Mouse (Mus musculus) naive thymus-derived CD4-positive, alpha-beta T cell, adult 2 months (primary cell): ENCODE measurements around the gene Gm11060.

ENCODE experiments used
- DNase-seq: peaks from one replicate; pipeline ENCODE4 v3.0.0-alpha.2; 2011; ENCODE audit warnings: low read depth

The Gm11060 gene

DNA sequence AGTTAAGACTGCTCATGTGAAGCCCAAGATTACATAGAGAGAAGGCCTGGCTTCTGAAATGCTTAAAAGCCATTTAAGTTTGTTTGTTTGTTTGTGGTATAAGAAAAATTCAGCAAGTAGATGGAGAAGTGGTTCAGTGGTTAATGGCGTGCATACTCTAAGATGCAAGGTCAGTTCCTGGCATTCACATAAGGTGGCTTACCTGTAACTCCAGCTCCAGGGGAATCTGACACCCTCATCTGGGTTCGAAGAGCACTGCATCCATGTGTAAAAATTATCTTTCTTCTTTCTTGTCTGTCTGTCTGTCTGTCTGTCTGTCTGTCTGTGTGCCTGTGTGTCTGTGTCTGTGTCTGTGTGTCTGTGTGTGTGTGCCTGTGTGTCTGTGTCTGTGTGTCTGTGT is at the start of gene Gm11060:
TSS of gene Gm11060 (plus strand) at position 301 of the 400 bp plus-strand sequence.
- no peak for DNase-seq

DNA sequence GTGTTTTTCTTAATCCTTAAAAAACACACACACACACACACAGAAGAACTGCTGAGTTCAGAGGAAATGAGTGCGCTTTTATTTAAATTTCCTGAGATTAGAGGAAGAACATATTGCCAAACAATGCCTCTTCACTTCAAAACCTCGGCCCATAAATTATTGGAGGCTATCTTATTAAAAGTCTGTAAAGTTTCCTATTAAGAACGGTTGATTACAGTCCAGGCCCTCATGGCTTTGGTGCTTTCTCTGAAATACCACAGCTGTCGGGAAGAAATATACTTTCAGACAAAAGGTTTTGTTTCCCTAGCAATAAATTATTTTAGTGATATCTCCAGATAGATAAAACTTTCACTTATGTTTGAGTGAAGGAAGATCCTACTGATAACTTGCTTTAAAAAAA is 48.7 kb upstream of the Gm11060 start:
- no peak for DNase-seq

DNA sequence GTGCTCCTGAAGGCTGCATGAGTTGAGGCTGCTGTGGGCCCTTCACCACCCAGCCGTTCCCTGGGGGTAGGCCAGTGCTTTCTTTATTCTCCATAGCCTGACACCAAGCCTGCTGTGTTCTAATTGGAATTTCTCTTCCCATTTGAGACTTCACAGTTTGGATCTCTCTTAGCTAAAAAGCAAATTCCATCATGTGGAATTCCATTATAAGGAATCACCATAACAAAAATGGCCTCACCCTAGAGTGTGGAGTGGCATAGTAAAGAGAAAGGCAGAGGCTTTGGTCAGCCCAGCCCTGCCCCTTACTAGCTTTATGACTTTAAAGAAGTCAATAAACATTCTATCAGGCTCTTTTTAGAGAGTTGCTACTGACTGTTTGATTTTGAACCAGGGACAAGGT is 43.5 kb upstream of the Gm11060 start:
- no peak for DNase-seq

DNA sequence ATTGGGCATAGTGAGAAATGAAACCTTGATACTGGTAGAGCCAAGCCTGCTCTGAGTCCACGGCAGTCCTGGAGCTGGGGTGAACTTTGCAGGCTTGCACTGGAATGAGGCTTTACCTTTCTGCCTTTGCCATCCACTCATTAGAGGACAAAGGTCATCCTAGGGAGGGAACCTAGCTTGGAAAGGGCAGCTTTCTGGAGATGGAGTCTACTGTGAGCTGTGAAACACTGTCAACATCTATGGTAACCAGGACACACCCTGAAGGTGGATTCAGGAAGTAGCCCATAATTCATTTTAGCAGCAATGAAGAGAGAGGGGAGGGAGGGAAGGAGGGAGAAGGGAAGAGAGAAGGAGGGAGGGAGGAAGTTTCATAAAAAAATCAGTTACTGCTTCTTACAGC is 36.3 kb upstream of the Gm11060 start:
- no peak for DNase-seq

DNA sequence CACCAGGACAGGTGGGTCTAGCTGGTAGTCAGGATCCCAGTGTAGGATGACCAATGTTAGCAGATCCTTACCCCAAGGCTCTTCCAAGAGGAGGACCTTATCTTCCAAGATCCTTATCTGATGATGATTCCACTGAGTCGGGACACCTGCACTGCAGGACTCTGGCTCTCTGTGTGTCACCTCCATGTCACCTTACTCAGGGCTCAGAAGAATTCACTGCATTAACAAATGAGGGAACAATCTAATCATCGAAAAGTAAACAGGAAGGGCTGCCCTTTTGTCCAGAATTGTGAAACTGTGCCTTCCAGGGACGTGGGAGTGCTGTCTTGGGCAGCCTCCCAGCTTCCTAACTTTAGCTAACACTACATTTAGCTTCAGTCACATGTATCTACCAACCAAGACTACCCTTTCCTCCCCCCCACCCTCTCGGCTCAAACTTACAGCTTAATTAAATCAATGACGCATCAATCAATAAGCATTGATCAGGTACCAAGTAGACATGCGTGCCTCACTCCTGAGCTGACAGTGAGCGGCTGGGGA is 33.2 kb upstream of the Gm11060 start:
- no peak for DNase-seq

DNA sequence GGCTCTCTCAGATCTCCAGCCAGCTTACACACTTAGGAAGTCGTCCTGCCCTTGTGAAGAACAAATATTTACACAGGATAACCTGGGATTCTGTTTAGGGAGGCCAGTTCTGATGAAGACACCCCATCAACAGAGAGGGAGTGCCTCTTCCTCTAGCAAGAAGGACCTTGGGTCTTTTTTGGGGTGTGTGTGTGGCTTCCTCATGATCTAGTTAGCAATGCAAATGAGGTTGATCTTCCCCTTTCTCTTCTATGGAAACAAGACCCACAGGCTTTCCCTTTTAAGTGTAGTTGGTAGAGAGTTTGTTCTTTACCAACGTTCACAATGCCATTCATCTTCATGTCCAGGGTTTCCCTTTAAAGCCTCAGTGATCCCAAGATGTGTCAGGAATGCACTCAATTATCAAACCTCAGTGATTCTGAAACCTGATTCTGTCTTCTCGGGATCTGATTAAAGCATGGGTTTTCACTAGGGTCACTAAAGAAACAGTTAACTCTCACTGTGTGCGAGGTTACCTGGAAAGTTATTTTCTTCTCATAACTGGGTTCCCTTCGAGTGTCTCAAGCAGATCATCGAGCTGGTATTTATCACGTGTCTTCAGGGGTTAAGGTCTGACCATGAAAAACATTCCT is 29.0 kb upstream of the Gm11060 start:
- no peak for DNase-seq

DNA sequence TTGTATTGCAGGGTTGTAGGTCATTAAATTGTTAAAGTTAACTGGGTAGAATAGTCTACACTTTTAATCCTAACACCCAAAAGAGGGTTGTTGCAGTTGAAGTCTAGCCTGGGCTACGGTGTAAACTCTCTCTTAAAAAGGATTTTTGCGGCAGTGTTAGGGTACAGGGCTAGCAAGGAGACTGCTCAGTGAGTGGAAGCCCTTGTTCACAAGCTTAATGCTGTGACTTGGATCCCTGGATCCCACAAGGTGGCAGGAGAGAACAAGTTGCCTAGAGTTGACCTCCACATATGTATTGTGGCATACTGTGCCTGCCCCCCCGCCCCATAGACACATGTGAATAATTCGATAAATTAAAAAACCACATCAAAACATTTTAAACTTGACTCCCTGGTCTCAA is 19.3 kb upstream of the Gm11060 start:
- DNase-seq: no peak

DNA sequence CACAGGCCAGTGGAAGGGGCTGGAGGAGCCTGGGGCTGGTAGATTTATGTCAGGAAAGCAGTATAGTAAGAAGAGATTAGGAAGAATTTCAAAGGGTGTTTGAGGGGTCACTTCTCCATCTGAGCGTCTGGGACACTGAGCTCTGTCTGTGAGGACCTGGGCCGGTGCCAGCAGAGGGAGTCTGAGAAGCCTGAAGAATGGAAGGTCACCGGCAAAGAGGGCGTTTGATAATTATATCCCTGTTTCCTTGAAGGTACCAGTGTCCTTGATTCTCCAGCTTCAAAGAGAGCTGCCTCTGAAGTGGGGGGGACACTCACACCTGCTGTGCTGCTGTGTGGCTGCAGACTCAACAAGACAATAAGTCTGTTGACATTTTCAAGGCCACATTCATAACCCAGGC is 17.6 kb upstream of the Gm11060 start:
- no peak for DNase-seq

DNA sequence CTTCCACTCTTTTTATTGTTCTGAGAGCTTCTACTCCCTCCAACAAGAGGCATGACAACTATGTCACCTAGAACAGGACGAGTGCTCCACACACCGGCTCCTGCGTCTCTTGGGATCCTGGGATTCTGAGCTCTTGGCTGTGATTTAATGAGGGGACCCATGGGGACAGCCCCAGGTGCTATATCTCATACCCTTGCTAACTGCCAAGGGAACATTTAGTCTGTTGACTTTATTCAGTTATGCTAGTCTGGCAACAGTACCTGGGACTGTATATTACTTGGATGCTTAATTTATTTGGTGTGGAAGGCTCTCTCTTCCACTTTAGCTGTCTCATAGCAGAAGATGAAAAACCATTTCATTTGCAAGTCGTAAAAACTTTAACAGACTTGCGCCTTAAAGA is 16.0 kb upstream of the Gm11060 start:
- DNase-seq: no peak

DNA sequence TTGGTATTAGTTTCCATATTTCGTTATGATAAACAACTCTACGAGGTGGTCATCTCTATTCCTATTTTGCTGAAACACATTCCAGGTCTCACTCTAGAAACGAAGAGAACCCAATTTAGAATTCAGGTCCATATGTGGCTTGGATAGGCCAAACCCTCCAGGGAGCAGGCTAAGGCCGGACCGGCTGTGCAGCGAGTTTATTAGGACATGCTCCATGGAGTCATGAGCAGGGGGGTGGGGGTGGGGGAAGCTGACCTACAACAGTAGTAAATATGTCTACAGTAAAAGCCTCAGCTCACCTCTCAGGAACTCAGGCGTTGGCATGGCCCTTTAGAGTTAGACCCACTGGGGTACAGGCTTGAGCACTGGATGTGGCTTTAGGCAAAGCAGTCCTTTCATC is 14.7 kb upstream of the Gm11060 start:
- no peak for DNase-seq

DNA sequence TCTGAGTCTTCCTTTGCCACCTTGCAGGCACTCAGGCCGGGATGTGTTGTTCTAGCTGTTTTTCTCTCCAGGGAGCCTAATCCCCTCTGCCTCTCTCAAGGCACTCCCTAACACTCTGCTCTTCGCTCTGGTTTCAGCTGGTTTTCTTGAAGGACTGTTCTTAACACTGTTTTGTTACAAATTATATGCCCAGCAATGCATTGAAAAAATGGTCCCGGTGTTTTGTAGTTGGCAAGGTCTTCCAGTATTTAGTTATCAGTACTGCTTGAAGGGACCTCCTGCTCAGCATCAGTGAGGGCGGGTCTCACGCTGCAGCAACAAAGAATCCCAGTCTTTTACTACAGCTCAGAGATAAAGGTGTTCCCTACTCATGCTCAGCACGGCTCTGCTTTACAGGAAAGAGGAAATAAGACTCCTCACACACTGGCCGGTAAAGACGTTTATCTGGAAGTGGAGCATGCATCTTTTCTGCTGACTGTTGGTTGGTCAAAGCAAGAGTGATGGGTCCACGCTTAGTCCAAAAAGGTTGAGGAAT is 9.5 kb upstream of the Gm11060 start:
- DNase-seq: no peak

DNA sequence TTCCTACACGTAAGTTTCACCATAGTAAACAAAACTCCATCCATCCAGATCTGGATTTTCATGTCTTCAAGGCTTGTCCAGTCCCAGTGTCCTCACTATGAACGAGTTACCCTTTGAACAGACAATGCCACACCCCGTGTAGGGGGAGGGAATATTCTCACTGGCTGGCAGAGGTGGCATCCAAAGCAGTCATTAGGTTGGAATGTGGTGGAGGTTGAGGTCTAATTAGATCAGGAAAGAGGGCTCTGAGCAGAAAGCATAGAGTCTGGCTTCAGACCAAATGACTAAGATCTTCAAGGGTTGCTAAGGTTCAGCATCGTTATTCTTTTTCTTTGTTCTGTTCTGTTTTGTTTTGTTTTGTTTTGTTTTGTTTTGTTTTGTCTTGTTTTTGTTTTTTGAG is 7.8 kb upstream of the Gm11060 start:
- no peak for DNase-seq

DNA sequence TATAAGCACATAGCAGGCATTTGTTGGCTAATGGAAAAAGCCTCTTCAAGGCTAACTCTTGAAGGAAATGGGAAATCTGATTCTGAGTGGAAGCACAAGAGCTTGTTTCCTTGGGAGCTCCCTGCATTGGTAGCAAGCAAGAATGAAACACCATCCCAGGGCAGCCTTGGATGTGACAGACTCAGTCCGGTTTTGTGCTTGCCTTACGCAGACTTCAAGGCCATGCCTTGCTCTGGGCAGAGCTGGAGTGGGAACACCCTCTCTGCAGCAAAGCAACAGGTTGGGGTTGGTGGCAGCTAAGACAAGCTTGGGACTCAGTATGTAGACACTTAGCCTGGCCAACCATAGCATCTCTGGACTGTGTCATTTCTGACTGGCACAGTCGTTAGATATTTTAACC is 5.7 kb upstream of the Gm11060 start:
- DNase-seq: no peak

DNA sequence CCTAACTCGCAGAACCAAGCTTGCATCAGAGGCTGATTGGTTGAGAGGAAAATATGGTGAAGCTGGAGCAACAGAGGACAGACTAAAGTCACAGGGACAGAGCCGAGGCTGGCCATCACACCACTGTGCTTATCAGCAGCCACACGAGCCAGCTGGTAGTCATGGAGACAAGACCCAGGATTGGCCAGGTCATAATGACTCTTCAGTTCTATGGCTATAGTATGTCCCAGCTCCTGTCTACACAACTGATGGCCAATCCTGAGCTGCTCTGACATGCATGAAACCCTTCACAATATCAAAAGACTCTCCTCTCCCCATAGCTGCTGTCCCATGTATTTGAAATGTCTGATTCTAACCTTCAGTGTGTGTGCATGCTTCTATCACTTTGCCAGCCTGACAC is 3.8 kb upstream of the Gm11060 start:
- no peak for DNase-seq

DNA sequence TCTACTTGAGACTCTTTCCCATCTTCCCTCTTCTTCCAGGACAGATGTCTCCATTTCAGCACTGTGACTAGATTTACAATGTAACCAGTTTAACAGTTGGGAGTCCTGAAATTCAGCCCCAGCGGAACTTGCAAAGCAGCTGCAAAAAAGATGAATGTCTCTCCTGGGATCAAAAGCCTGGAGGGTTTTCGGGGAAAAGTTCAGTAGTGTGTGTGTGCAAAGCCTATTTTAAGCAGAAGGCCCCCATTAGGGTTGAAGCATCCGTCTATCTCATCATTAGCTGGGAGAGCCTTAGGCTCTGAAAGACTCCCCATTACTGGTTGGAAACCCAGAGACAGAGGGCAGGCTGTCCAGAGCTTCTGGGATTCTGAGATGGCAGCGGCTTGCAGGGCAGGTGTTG is 2.7 kb upstream of the Gm11060 start:
- no peak for DNase-seq

DNA sequence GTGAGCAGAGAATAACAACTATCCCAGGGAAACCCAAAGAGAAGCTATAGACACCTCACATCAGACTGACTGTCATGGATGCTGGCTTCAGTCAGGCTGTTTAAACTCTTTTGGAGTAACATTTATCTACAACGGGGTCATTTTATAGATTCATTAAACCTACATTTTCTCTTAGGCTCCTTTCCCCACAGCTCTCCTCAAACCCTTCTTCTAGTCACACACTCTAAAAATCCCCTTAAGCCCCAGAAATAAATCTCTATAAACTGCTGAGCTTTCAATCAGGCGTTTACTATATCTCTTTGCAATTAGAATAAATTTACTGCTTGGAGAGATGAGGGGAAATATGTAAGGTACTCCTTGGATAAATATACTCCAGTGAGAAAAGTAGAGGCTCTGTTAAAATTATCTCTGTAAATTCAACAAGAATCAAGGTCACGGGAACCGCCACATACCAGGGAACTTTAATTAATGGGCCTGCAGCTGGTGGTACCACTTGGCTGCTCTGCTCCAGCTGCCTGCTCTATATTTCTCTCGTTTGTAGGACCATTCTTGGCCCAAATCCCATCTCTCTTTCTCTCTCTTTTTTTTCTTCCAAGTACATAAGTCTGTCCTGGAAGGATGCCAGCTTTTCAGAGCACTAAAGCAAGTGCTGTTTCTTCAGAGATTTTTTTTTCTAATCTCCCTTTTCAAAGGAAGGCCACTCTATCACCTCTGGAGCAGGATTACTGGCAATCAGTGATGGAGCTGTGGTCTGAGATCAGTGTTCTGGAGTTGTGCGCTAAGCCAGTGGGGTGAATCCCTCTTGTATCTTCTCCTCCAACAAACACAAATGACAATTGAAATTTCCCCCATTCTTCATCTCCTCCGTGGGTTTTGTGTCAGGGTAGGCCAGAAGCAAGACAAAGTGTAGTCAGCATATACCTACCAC is 2.0 kb upstream of the Gm11060 start:
- no peak for DNase-seq

DNA sequence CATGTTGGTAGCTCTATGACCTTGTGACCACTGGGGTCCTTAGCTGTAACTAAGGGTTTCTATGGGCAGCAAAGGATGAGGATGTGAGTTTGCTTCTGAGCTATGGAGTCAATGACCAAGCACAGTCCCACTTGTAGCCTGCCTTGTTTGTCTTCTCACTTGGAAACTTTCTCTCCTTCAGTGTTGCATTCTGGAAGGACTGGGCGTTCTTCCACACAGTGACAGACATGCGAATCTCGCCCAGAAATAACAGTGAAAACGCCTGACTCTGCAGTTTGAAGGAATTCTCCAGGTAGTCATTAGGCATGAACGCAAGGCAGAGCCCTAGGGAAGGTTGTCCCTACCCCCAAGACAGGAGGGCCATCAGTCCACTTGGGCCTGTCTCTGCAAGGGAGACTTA is 827 bp upstream of the Gm11060 start:
- DNase-seq: no peak

DNA sequence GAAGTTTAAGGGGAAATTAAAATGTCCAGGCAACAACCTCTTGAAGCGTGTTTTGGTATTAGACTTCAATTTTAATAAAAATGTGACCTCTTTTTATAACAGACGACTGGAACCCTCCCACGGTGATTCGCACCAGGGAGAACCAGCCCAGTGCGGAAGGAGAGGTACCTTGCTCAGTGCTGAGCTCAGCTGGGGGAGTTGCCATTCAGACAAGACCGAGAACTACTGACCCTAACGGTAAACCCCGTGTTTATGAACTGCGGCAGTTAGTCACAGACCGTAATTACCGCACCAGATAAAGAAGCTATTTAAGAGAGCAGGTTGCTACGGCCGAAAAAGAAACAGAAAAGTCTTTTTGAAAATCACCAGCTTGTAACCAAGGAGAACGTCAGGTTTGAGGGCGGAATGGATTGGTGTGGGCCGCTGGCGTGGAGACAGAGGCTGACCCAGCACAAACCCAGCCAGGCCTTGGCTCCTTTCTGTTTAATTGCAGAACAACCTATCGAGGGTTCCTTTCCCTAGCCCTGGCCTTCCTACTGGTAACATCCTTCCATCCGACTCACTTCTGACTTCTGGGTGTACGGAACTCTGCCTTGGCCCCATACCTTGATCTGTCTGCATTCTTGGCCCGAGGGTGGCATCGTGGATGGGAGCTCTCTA is 5.6 kb downstream of the Gm11060 start:
- no peak for DNase-seq

DNA sequence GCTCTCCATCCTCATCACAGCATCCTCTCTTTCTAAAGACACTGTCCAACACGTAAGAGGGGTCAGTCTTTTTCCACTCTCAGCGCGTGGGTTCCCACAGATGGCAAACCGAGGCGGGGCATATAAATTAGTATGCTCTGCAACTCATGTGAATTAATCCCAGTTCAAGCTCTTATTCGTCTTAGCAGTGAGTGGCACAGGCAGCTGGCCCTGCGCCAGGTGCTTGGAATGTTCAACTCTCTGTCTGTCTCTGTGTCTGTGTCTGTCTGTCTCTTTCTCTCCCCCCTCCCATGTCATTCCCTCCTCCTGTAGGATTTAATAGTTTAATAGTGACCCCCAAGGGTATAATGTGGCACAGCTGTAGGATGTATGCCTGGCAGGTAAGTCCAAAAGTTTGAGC is 7.6 kb downstream of the Gm11060 start:
- no peak for DNase-seq

DNA sequence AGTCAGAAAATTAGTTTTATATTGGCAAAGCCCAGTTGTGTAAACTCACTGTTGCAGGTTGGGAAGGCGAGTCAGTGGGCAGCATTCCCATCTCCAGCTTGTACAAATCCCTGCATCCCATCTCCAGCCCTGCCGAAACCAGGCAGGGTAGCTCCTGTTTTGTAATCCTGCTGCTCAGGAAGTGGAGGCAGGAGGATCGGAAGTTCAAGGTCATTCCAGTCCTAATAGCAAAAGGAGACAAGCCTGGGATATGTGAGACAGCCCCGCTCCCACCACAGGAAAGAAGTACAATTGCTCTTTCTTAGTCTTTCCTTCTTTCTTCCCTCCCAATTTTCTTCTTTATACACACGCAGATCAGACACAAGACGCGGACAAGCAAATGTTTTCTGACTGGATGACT is 8.7 kb downstream of the Gm11060 start:
- DNase-seq: no peak

DNA sequence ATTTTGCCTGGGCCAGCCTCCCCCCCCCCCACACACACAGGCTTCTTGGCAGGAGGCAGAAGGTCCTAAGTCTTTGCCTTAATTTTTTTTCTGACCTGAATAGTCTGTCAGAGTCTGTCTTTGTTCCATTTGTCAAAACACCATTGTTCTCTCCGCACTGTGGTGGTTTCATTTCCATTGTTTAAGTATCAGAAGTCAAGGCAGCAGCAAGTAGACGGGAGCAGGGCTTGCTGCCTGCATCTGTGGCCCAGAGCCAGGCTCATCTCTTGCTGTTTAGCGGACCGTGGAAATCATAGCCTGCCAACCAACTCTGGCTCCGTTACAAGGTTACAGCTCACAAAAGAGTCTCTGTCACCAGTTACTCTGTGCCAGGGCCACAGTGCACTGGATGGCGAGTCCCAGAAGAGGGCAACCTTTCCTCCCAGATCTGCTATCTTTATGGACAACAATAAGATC is 16.9 kb downstream of the Gm11060 start:
- no peak for DNase-seq

DNA sequence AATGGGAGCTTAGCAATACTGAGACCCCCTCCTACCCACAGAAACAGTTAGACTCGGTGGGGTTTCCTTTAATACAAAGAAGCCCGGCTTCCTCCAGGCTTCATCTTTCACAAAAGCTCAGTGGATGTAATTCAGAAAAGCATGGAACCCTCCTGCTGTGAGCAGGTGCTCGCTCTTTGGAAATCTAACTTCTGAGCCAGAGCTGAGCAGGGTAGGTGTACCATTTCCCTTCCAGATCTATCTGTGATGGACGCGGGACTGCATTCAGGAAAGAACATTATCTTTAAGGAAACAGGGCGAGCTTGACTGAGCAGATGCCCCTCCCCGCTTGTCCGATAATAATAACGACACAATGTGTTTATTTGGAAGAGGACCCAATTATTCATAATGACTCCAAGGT is 22.3 kb downstream of the Gm11060 start:
- no peak for DNase-seq

DNA sequence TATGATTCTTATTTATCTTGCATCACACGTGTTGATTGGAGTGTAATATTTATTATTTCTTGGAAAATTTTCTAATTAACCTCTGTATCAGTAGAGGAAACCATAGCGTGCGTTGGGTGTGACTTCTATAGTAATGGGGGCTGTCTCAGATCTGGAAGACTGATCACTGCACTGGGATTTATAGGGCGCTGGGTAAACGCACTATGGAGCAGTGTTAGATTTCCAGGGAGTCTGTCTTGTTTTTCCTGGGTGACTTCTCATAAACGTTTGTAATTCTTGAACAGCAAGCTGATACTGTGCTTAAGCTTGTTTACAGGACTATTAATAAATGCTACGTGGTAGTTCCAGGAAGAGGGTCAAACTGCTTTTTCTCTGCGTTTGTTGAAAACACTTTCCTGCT is 25.9 kb downstream of the Gm11060 start:
- no peak for DNase-seq
